Mouse (Mus musculus) activated CD4-positive, CD25-positive, alpha-beta regulatory T cell, adult 9 weeks (primary cell): Measurements from ENCODE around the gene Zic5. TPM values are rescaled to one million over a fixed set of nuclear protein-coding genes. Genes with fewer than 3 reads are reported as not detected.

Source experiments
- polyA plus RNA-seq: library from polyadenylated mRNA; unstranded; fragments of 100-300 nt; shearing (Covaris generic); gene quantifications from one replicate; pipeline ENCODE4 v1.2.1, GENCODE M21; 2017

The Zic5 gene
- polyA plus RNA-seq = not detected

GRCm38 (mm10) chr14:122464763-122465741, at the start of gene Zic5:
Zic5 (minus strand) TSS chr14:122465677.

DNA sequence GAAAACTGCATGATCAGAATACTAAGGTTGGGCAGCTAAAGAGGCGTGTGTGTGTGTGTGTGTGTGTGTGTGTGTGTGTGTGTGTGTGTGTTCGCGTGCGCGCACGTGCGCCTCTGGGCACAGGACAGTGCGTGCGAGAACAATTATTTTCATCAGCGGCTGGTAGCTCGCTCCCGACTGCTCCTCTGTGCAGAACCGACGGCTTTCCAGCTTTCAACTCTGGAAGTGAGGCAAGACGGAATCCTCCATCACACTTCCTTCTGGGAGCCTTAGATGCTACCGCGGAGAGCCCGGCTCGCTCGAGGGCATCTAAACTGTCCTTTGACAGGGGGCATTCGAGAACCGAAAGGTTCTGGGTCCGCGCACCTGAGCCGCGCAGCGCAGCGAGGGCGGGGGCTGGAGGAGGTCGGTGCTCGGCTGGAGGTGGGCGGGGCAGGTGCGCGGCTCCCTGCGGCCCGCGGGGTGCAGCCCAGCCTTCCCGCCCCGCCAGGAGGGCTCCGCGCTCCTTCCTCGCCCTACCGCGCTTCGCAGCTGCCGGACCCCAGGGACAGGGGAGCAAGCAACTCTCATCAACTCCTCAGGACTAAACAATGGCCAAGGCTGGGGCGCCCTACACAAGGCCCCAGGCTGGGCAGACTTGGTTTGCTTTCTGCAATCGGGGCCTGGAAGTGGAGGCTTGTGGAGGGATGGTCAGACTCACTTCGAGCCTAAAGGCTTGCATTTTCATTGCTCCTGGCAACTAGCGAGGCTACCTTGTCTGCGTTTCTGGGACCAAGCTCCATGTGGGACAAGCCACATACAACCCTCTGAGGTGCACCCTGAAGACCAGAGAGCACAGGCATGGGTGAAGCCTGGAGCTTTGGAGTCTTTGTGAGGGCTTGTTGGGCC, 25.2 kb upstream of the Zic5 start, which contains the start of gene Gm10837:
Gm10837 (plus strand) TSS at position 146 of the 888 bp plus-strand sequence.

GRCm38 (mm10) chr14:122474891-122475556, 9.5 kb upstream of the Zic5 start, which contains the start of gene Zic2:
Zic2 (plus strand) TSS chr14:122475435.

GRCm38 (mm10) chr14:122450496-122451382, 14.7 kb downstream of the Zic5 start, which contains the start of gene Gm5089:
Gm5089 (minus strand) TSS chr14:122451115.

Other genes starting within 250 kb of the Zic5 start
- not detected for gene Gm5089, start 14.6 kb downstream of the Zic5 start, polyA plus RNA-seq
- gene Zic2, start 9.8 kb upstream of the Zic5 start, polyA plus RNA-seq = not detected
- not detected for gene Gm10837, start 24.9 kb upstream of the Zic5 start, polyA plus RNA-seq
- 32.8 TPM for gene Pcca, start 68.6 kb upstream of the Zic5 start, polyA plus RNA-seq